Mouse (Mus musculus) spleen, embryonic (tissue): ENCODE data around the gene Olfr823.
"Not testable (repeated sequence)": the region's sequence is repeated elsewhere in the genome, so short reads cannot be mapped to it uniquely, and the experiment has no call there.

Source experiments
- CTCF ChIA-PET: fragments of 350-600 bp; sonication (Branson Sonifier 250); formaldehyde crosslinking; loops from one replicate; lab custom pipeline; 2022; lab: Charles Lee

Olfr823 gene

GRCm38 (mm10) chr10:130115283-130115682 lies at the start of gene Olfr823:
Gene Olfr823 (minus strand): TSS chr10:130115383.
- CTCF ChIA-PET: not testable (repeated sequence)

GRCm38 (mm10) chr10:130144121-130144520 lies 28.9 kb upstream of the Olfr823 start:
- CTCF ChIA-PET: no interaction called here

DNA sequence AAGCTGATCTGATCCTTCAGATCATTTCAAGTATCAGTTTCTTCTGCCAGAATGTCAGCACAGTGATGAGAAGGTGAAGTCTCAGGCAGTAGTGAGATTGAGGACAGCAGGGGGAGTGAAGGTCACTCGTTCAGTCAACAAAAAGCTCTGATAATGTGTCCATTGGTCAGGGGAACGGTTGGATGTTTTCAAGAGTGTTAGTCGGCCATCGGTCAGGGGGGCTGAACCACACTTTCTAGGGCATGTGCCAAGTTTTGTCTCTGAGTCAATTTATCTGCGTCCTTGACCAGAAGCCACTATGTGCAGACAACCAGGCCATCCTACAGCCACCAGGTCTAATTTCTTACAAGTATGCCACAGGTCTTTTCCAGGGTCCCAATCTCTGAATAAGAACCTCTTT lies 27.3 kb upstream of the Olfr823 start:
- CTCF ChIA-PET: not testable (repeated sequence)

DNA sequence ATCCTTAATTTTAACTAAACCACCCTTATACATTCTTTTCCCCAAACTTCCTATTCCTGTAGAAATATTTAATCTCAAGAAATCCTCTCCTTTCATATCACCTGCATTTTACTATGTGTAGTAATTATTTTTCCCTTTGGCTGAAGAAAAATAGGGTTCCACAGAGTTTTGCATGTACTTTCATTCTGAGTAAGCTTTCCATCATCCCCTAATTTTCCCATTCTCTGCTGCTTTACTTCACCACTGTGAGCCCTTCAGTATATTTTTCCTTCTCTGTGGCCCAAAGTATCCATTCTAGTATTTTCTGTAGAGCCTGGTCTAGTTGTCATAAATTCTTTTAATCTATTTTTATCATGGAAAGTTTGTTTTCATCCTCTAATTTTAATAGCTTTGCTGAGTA lies 19.6 kb upstream of the Olfr823 start:
- CTCF ChIA-PET: no interaction called here

- CTCF ChIA-PET: not testable (repeated sequence)
These were observed 14.7 kb upstream of the Olfr823 start, which contains the start of gene Olfr824 for GRCm38 (mm10) chr10:130129900-130130299. Gene Olfr824 (minus strand): TSS chr10:130130000.

- CTCF ChIA-PET: not testable (repeated sequence)
These were observed 862 bp upstream of the Olfr823 start for GRCm38 (mm10) chr10:130116045-130116444.

DNA sequence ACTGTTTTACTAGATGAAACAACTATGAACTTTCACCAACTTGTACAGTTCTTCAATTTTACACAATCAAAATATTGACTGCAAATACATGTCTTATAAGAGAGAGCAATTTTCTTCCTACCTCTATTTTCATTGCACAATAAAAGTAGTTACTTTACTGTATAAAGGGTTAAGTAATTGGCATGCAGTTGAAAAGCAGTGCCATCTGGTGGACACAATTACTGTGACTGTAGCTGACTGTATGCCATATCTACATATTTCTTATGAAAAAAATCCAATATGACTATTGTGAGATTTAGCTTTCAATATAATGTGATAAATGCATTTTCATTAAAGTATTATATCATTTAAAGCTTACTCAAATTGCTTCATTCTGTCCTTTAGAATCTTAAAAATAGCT lies 19.1 kb downstream of the Olfr823 start:
- CTCF ChIA-PET: interaction anchor here (0.6 kb wide), 1 partner anchor 38 kb away, joined by 9 read pairs; no protein-coding TSS in a partner anchor

GRCm38 (mm10) chr10:130092838-130093440 lies 22.2 kb downstream of the Olfr823 start:
- CTCF ChIA-PET: no interaction called here

DNA sequence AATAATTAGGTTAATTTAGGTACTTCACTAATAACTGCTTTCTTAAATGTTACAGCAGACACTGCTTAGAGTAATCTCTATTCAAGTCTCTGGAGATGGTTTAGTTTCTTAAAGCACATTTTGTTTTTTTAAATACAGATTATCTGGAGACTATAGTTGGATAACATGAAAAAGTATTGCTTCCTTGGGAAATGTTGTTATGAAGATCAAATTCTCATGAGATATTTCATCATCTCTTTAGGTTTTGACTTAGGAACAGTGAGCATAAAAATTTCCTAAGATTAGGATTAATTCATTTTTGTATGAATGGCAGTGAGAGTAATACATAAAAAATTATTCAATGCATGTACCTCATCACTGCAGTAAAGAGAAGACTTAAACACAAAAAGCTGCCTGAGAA lies 44.3 kb downstream of the Olfr823 start, which contains the start of gene Olfr822:
TSS of gene Olfr822 (plus strand) at position 301 of the 400 bp plus-strand sequence.
- CTCF ChIA-PET: no interaction called here
